Mouse (Mus musculus): ENCODE data around the gene Mia. TPM values are rescaled to one million over a fixed set of nuclear protein-coding genes. Genes with fewer than 3 reads are reported as not detected.

The Mia gene
- total RNA-seq, 1 experiment = 12.5 TPM

- TF ChIP-seq ZC3H11A (IDR thresholded peaks at IDR 0.05; ENCODE audit: borderline replicate concordance, low read depth, low read length) (no peak), MAFK (IDR thresholded peaks at IDR 0.05; ENCODE audit: insufficient read depth, low read depth, low read length) (no peak), ZNF384 (IDR thresholded peaks at IDR 0.05; ENCODE audit: low read depth, low read length) (no peak), HCFC1 (IDR thresholded peaks at IDR 0.05; ENCODE audit: borderline replicate concordance, insufficient read depth, low read length) (no peak), CHD2 (IDR thresholded peaks at IDR 0.05; ENCODE audit: low read depth, low read length) (no peak)
- no peak for DNase-seq (ENCODE audit: low read depth, low spot score)
- Histone ChIP-seq H3K27ac (ENCODE audit: insufficient read depth, low read depth, low read length, poor library complexity, severe bottlenecking) (peak overlapping the region; percentile 36; the same call in 1 of the 2 replicates), H3K36me3 (ENCODE audit: control insufficient read depth, insufficient read depth, low read length, poor library complexity, severe bottlenecking) (peaks cover 33% of the 10 kb centered on the region), H3K9me3 (ENCODE audit: control insufficient read depth, insufficient read depth, low read depth, low read length) (no peaks in the 10 kb centered on the region), H3K4me1 (ENCODE audit: control insufficient read depth in 2 of 2, insufficient read depth in 2 of 2, low read length in 2 of 2, poor library complexity in 1 of 2) (peaks cover 5 to 15% of the 10 kb centered on the region in 2 experiments), H3K9ac (ENCODE audit: insufficient read depth, low read depth, low read length, poor library complexity, severe bottlenecking) (peak overlapping the region; percentile 26; the same call in 1 of the 2 replicates), H3K4me3 (ENCODE audit: insufficient read depth in 1 of 2, low read depth in 1 of 2, low read length in 2 of 2, poor library complexity in 1 of 2, severe bottlenecking in 1 of 2) (no peak overlapping the region)
- in situ Hi-C loops (cut with MboI; ENCODE audit: low sequenced_read_pairs in 2 of 2, unreplicated experiment in 2 of 2) = no loop called here
These were observed 17.8 kb upstream of the Mia start for GRCm38 (mm10) chr7:27198779-27199178.

- Histone ChIP-seq H3K27ac (ENCODE audit: insufficient read depth, low read depth, low read length, poor library complexity, severe bottlenecking) (peak overlapping the region; percentile 36; the same call in 1 of the 2 replicates), H3K4me3 (ENCODE audit: insufficient read depth in 1 of 2, low read depth in 1 of 2, low read length in 2 of 2, poor library complexity in 1 of 2, severe bottlenecking in 1 of 2) (no peak overlapping the region), H3K36me3 (ENCODE audit: control insufficient read depth, insufficient read depth, low read length, poor library complexity, severe bottlenecking) (peaks cover 34% of the 10 kb centered on the region), H3K9ac (ENCODE audit: insufficient read depth, low read depth, low read length, poor library complexity, severe bottlenecking) (no peak overlapping the region), H3K4me1 (ENCODE audit: control insufficient read depth in 2 of 2, insufficient read depth in 2 of 2, low read length in 2 of 2, poor library complexity in 1 of 2) (peaks cover 5 to 15% of the 10 kb centered on the region in 2 experiments), H3K9me3 (ENCODE audit: control insufficient read depth, insufficient read depth, low read depth, low read length) (no peaks in the 10 kb centered on the region)
- no peak for DNase-seq (ENCODE audit: low read depth, low spot score)
- in situ Hi-C loops (cut with MboI; ENCODE audit: low sequenced_read_pairs in 2 of 2, unreplicated experiment in 2 of 2) = no loop called here
- TF ChIP-seq CHD2 (IDR thresholded peaks at IDR 0.05; ENCODE audit: low read depth, low read length) = no peak
- TF ChIP-seq ZNF384 (IDR thresholded peaks at IDR 0.05; ENCODE audit: low read depth, low read length) = no peak
- TF ChIP-seq MAFK (IDR thresholded peaks at IDR 0.05; ENCODE audit: insufficient read depth, low read depth, low read length) = no peak
- no peak for TF ChIP-seq HCFC1 (IDR thresholded peaks at IDR 0.05; ENCODE audit: borderline replicate concordance, insufficient read depth, low read length)
- no peak for TF ChIP-seq ZC3H11A (IDR thresholded peaks at IDR 0.05; ENCODE audit: borderline replicate concordance, low read depth, low read length)
These were observed 17.4 kb upstream of the Mia start for GRCm38 (mm10) chr7:27198355-27198754.

GRCm38 (mm10) chr7:27197634-27198033, 16.7 kb upstream of the Mia start:
- Histone ChIP-seq H3K4me1 (ENCODE audit: control insufficient read depth in 2 of 2, insufficient read depth in 2 of 2, low read length in 2 of 2, poor library complexity in 1 of 2) (peaks cover 3 to 14% of the 10 kb centered on the region in 2 experiments; a peak in 3 of 4 replicates), H3K9ac (ENCODE audit: insufficient read depth, low read depth, low read length, poor library complexity, severe bottlenecking) (peak overlapping the region; percentile 88), H3K27ac (ENCODE audit: insufficient read depth, low read depth, low read length, poor library complexity, severe bottlenecking) (peak overlapping the region; percentile 54), H3K9me3 (ENCODE audit: control insufficient read depth, insufficient read depth, low read depth, low read length) (no peaks in the 10 kb centered on the region), H3K36me3 (ENCODE audit: control insufficient read depth, insufficient read depth, low read length, poor library complexity, severe bottlenecking) (peaks cover 35% of the 10 kb centered on the region), H3K4me3 (ENCODE audit: insufficient read depth in 1 of 2, low read depth in 1 of 2, low read length in 2 of 2, poor library complexity in 1 of 2, severe bottlenecking in 1 of 2) (peak overlapping the region; percentile 22 to 60)
- in situ Hi-C loops (cut with MboI; ENCODE audit: low sequenced_read_pairs in 2 of 2, unreplicated experiment in 2 of 2) = no loop called here
- no peak for DNase-seq (ENCODE audit: low read depth, low spot score)
- TF ChIP-seq CHD2 (IDR thresholded peaks at IDR 0.05; ENCODE audit: low read depth, low read length) (no peak), ZC3H11A (IDR thresholded peaks at IDR 0.05; ENCODE audit: borderline replicate concordance, low read depth, low read length) (no peak), HCFC1 (IDR thresholded peaks at IDR 0.05; ENCODE audit: borderline replicate concordance, insufficient read depth, low read length) (no peak), MAFK (IDR thresholded peaks at IDR 0.05; ENCODE audit: insufficient read depth, low read depth, low read length) (no peak), ZNF384 (IDR thresholded peaks at IDR 0.05; ENCODE audit: low read depth, low read length) (no peak)

GRCm38 (mm10) chr7:27197136-27197535, 16.2 kb upstream of the Mia start:
- TF ChIP-seq ZNF384 (IDR thresholded peaks at IDR 0.05; ENCODE audit: low read depth, low read length) = no peak
- TF ChIP-seq MAFK (IDR thresholded peaks at IDR 0.05; ENCODE audit: insufficient read depth, low read depth, low read length) = no peak
- no peak for TF ChIP-seq ZC3H11A (IDR thresholded peaks at IDR 0.05; ENCODE audit: borderline replicate concordance, low read depth, low read length)
- no peak for TF ChIP-seq CHD2 (IDR thresholded peaks at IDR 0.05; ENCODE audit: low read depth, low read length)
- TF ChIP-seq HCFC1 (IDR thresholded peaks at IDR 0.05; ENCODE audit: borderline replicate concordance, insufficient read depth, low read length) = no peak
- in situ Hi-C loops (cut with MboI; ENCODE audit: low sequenced_read_pairs in 2 of 2, unreplicated experiment in 2 of 2) = no loop called here
- Histone ChIP-seq H3K4me3 (ENCODE audit: insufficient read depth in 1 of 2, low read depth in 1 of 2, low read length in 2 of 2, poor library complexity in 1 of 2, severe bottlenecking in 1 of 2) (peak overlapping the region; percentile 60), H3K27ac (ENCODE audit: insufficient read depth, low read depth, low read length, poor library complexity, severe bottlenecking) (peak overlapping the region; percentile 83), H3K4me1 (ENCODE audit: control insufficient read depth in 2 of 2, insufficient read depth in 2 of 2, low read length in 2 of 2, poor library complexity in 1 of 2) (peaks cover 3 to 12% of the 10 kb centered on the region in 2 experiments; a peak in 3 of 4 replicates), H3K9ac (ENCODE audit: insufficient read depth, low read depth, low read length, poor library complexity, severe bottlenecking) (peak overlapping the region; percentile 88), H3K9me3 (ENCODE audit: control insufficient read depth, insufficient read depth, low read depth, low read length) (no peaks in the 10 kb centered on the region), H3K36me3 (ENCODE audit: control insufficient read depth, insufficient read depth, low read length, poor library complexity, severe bottlenecking) (peaks cover 36% of the 10 kb centered on the region)
- no peak for DNase-seq (ENCODE audit: low read depth, low spot score)

All from ES-E14 (cell line).